Mouse (Mus musculus): ENCODE data around the gene Ctc1.

GRCm38 (mm10) chr11:68997080-68997479, 18.6 kb upstream of the Ctc1 start:
- TF ChIP-seq USF1 (IDR thresholded peaks at IDR 0.05; ENCODE audit: low read depth) (no peak), CTCF (IDR thresholded peaks at IDR 0.05; ENCODE audit: control insufficient read depth, insufficient read depth, insufficient read length) (no peak), MYOG (IDR thresholded peaks at IDR 0.05; ENCODE audit: control insufficient read depth, extremely low read depth, insufficient read length) (no peak), MYOD1 (IDR thresholded peaks at IDR 0.05; ENCODE audit: control insufficient read depth, insufficient read length, low read depth) (no peak)
